Mouse (Mus musculus) embryonic fibroblast, embryonic 13.5 days (primary cell): ENCODE measurements around the gene Wwox.

ENCODE experiments used
- CTCF ChIP-seq: IDR thresholded peaks from 2 replicates; pipeline ENCODE4 v1.5.1; 2011; ENCODE audit warnings: mild to moderate bottlenecking, control low read depth, low read length, moderate library complexity, borderline replicate concordance; ENCODE audit not compliant: insufficient read depth
- POLR2A ChIP-seq: IDR thresholded peaks from 2 replicates; pipeline ENCODE4 v1.6.1; 2011; ENCODE audit warnings: low read depth, mild to moderate bottlenecking, control low read depth, low read length, moderate library complexity

- no peak for TF ChIP-seq POLR2A
- no peak for TF ChIP-seq CTCF
Measured at GRCm38 (mm10) chr8:115090202-115090601, 650.7 kb downstream of the Wwox start.
